Mouse (Mus musculus) heart, embryonic 15.5 days (tissue): ENCODE measurements at regions not wholly inside any gene's neighbourhood (a gene's known extent, or its start where the extent isn't known, plus 50 kb on each side); places are given as distances from the start of the nearest gene placed in this dataset.

Experiments used
- ATAC-seq: fragments of 200-750 bp; cut with Nextera tagmentation; replicated peaks from 2 replicates; pipeline ENCODE4 v1.8.0; 2017; ENCODE audit warnings: low read depth, moderate TSS enrichment; ENCODE audit not compliant: insufficient number of reproducible peaks, insufficient read depth, low FRiP score
- H3K27ac ChIP-seq: fragments of 300-500 bp; sonication (generic); 2 replicates; pipeline ENCODE4 v1.5.1; 2015; ENCODE audit warnings: mild to moderate bottlenecking, inconsistent platforms
- H3K27me3 ChIP-seq: fragments of 300-500 bp; sonication (generic); 2 replicates; pipeline ENCODE4 v1.6.1; 2015; ENCODE audit warnings: inconsistent platforms
- H3K36me3 ChIP-seq: fragments of 300-500 bp; sonication (generic); 2 replicates; pipeline ENCODE4 v1.6.1; 2015; ENCODE audit warnings: mild to moderate bottlenecking, inconsistent platforms
- H3K4me1 ChIP-seq: fragments of 300-500 bp; sonication (generic); replicated peaks from 2 replicates; pipeline ENCODE4 v1.6.1; 2015; ENCODE audit warnings: inconsistent platforms
- H3K4me2 ChIP-seq: fragments of 300-500 bp; sonication (generic); 2 replicates; pipeline ENCODE4 v1.6.1; 2015; ENCODE audit warnings: inconsistent platforms, mild to moderate bottlenecking, moderate library complexity
- H3K4me3 ChIP-seq: fragments of 300-500 bp; sonication (generic); 2 replicates; pipeline ENCODE4 v1.5.1; 2015; ENCODE audit warnings: mild to moderate bottlenecking, inconsistent platforms
- H3K9ac ChIP-seq: fragments of 300-500 bp; sonication (generic); 2 replicates; pipeline ENCODE4 v1.6.1; 2015; ENCODE audit warnings: mild to moderate bottlenecking, inconsistent platforms
- H3K9me3 ChIP-seq: fragments of 300-500 bp; sonication (generic); replicated peaks from 2 replicates; pipeline ENCODE4 v1.6.1; 2016; ENCODE audit warnings: inconsistent platforms
- WGBS: fragments of 180-500 bp; shearing (Covaris S2); methylation state at CpG from one replicate; pipeline ENCODE4 v1.1.7; 2015; ENCODE audit warnings: mixed read lengths; 5-methylcytosine and 5-hydroxymethylcytosine counted together

GRCm38 (mm10) chr5:119217077-119217476, 453.4 kb upstream of the Tbx3 start:
- no peak overlapping the region for H3K4me3 ChIP-seq
- WGBS, result 74% methylated on average over 9 of the region's 9 CpGs
- no peak for ATAC-seq

GRCm38 (mm10) chr5:119228691-119229090, 441.8 kb upstream of the Tbx3 start:
- no peak for ATAC-seq
- 82% methylated on average over 5 of the region's 5 CpGs for WGBS
- no peak overlapping the region for H3K4me3 ChIP-seq

More at GRCm38 (mm10) chr5:119217077-119217476, 453.4 kb upstream of the Tbx3 start:
- Histone ChIP-seq H3K36me3 (no peaks in the 10 kb centered on the region), H3K27ac (no peak overlapping the region), H3K27me3 (peaks cover 3% of the 10 kb centered on the region; the same call in 1 of the 2 replicates), H3K9ac (no peak overlapping the region), H3K9me3 (no peaks in the 10 kb centered on the region), H3K4me2 (no peak overlapping the region), H3K4me1 (no peaks in the 10 kb centered on the region)

DNA sequence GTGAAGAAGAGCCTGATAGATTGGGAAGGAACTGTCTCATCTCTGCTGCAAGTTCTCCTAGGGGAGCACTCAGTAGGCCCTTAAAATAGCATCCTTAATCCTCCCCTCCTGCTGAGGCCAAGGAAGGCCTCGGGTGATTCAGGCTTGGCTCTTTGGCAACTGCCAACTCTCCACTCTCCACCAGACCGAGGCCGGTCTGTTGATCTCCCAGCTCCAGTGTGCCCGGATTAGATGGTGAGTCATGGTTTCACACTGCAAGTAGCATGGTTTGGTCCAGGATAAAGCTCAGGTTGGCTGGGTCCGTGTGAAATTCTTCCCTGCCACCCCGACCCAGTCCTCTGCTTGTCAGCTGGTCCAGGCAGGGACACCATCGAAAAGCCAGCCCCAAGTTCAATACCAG, 437.5 kb upstream of the Tbx3 start:
- WGBS, result 45% methylated on average over 7 of the region's 7 CpGs
- Histone ChIP-seq H3K27ac (no peak overlapping the region), H3K4me1 (no peaks in the 10 kb centered on the region), H3K36me3 (no peaks in the 10 kb centered on the region), H3K4me3 (no peak overlapping the region), H3K9me3 (no peaks in the 10 kb centered on the region), H3K27me3 (no peaks in the 10 kb centered on the region), H3K9ac (no peak overlapping the region), H3K4me2 (no peak overlapping the region)
- no peak for ATAC-seq

More at GRCm38 (mm10) chr5:119228691-119229090, 441.8 kb upstream of the Tbx3 start:
- H3K27me3 ChIP-seq, result no peaks in the 10 kb centered on the region
- H3K36me3 ChIP-seq, result no peaks in the 10 kb centered on the region
- no peaks in the 10 kb centered on the region for H3K9me3 ChIP-seq
- H3K4me2 ChIP-seq, result no peak overlapping the region
- no peaks in the 10 kb centered on the region for H3K4me1 ChIP-seq
- H3K9ac ChIP-seq, result no peak overlapping the region
- no peak overlapping the region for H3K27ac ChIP-seq

GRCm38 (mm10) chr5:119235884-119236283, 434.6 kb upstream of the Tbx3 start:
- Histone ChIP-seq H3K4me2 (no peak overlapping the region), H3K9ac (no peak overlapping the region), H3K4me1 (no peaks in the 10 kb centered on the region), H3K4me3 (no peak overlapping the region), H3K27ac (no peak overlapping the region), H3K9me3 (no peaks in the 10 kb centered on the region), H3K36me3 (no peaks in the 10 kb centered on the region), H3K27me3 (no peaks in the 10 kb centered on the region)
- ATAC-seq, result no peak
- WGBS, result 82% methylated on average over 10 of the region's 10 CpGs

- no peaks in the 10 kb centered on the region for H3K27me3 ChIP-seq
- H3K9ac ChIP-seq, result no peak overlapping the region
- no peak overlapping the region for H3K27ac ChIP-seq
- no peaks in the 10 kb centered on the region for H3K9me3 ChIP-seq
- no peaks in the 10 kb centered on the region for H3K4me1 ChIP-seq
- no peak overlapping the region for H3K4me3 ChIP-seq
- WGBS, result 61% methylated on average over 10 of the region's 10 CpGs
- no peak overlapping the region for H3K4me2 ChIP-seq
- ATAC-seq, result no peak
- H3K36me3 ChIP-seq, result no peaks in the 10 kb centered on the region
These were observed 423.6 kb upstream of the Tbx3 start for GRCm38 (mm10) chr5:119246824-119247223.

GRCm38 (mm10) chr5:119248626-119249025, 421.8 kb upstream of the Tbx3 start:
- Histone ChIP-seq H3K4me1 (no peaks in the 10 kb centered on the region), H3K9ac (no peak overlapping the region), H3K27me3 (no peaks in the 10 kb centered on the region), H3K4me3 (no peak overlapping the region), H3K27ac (no peak overlapping the region), H3K4me2 (no peak overlapping the region), H3K9me3 (no peaks in the 10 kb centered on the region), H3K36me3 (no peaks in the 10 kb centered on the region)
- 71% methylated on average over 6 of the region's 6 CpGs for WGBS
- no peak for ATAC-seq

- no peaks in the 10 kb centered on the region for H3K4me1 ChIP-seq
- no peaks in the 10 kb centered on the region for H3K27me3 ChIP-seq
- no peaks in the 10 kb centered on the region for H3K9me3 ChIP-seq
- H3K27ac ChIP-seq, result no peak overlapping the region
- no peak overlapping the region for H3K4me2 ChIP-seq
- no peak for ATAC-seq
- WGBS, result 50% methylated on average over 6 of the region's 6 CpGs
- no peak overlapping the region for H3K9ac ChIP-seq
- no peak overlapping the region for H3K4me3 ChIP-seq
- H3K36me3 ChIP-seq, result no peaks in the 10 kb centered on the region
These were observed 421.2 kb upstream of the Tbx3 start for GRCm38 (mm10) chr5:119249124-119249718.

DNA sequence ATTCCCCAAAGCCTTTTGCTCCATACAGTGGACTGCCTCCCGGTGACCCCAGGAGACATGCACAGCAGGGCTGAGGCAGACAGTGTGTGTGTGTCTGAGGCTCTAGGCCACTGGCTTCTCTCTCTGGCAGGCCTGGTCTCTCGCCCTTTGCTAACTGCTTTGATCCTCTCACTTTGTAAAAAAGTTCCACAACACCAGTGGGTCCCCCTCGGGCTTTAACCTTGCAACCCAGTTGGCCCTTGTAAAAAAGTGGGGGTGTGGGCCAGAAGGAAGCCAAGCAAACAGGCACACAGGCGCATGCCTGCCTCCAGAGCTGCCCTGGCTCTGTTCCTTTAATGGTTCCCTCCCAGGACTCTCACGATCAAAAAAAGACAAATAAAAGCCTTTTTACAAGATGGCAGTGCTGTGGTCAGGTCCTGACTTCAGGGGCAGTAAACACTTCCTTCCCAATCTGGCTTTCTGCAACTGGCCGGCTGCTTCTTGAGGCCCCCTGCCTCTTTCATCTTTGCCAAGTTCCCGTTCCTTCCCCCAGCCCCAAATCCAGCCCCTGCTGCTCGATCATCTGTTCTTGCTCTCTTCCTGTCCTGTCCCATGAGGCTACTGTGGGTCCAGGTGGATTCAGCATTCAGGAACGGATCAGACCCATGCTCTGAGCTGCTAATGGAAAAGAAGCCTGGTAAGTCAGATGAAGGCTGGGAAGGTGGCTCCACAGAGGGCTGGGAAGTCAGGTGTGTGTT, 419.0 kb upstream of the Tbx3 start:
- Histone ChIP-seq H3K27ac (no peak overlapping the region), H3K4me2 (no peak overlapping the region), H3K9me3 (no peaks in the 10 kb centered on the region), H3K36me3 (no peaks in the 10 kb centered on the region), H3K9ac (no peak overlapping the region), H3K4me3 (no peak overlapping the region), H3K27me3 (no peaks in the 10 kb centered on the region), H3K4me1 (no peaks in the 10 kb centered on the region)
- ATAC-seq, result no peak
- 51% methylated on average over 9 of the region's 9 CpGs for WGBS

- Histone ChIP-seq H3K27me3 (peaks cover 9% of the 10 kb centered on the region; the same call in 1 of the 2 replicates), H3K9me3 (no peaks in the 10 kb centered on the region), H3K4me3 (no peak overlapping the region), H3K36me3 (no peaks in the 10 kb centered on the region), H3K27ac (no peak overlapping the region), H3K4me1 (peaks cover 7% of the 10 kb centered on the region), H3K4me2 (no peak overlapping the region), H3K9ac (no peak overlapping the region)
- 49% methylated on average over 21 of the region's 21 CpGs for WGBS
- ATAC-seq, result no peak
These were observed 412.9 kb upstream of the Tbx3 start for GRCm38 (mm10) chr5:119257374-119258120.

- 61% methylated on average over 5 of the region's 5 CpGs for WGBS
- Histone ChIP-seq H3K36me3 (no peaks in the 10 kb centered on the region), H3K9ac (no peak overlapping the region), H3K4me2 (no peak overlapping the region), H3K4me1 (peaks cover 7% of the 10 kb centered on the region), H3K27ac (no peak overlapping the region), H3K27me3 (peaks cover 9% of the 10 kb centered on the region; the same call in 1 of the 2 replicates), H3K4me3 (no peak overlapping the region), H3K9me3 (no peaks in the 10 kb centered on the region)
- no peak for ATAC-seq
These were observed 411.6 kb upstream of the Tbx3 start for GRCm38 (mm10) chr5:119258831-119259230.

- H3K36me3 ChIP-seq, result no peaks in the 10 kb centered on the region
- no peak overlapping the region; the same call in 1 of the 2 replicates for H3K4me2 ChIP-seq
- peaks cover 9% of the 10 kb centered on the region; the same call in 1 of the 2 replicates for H3K27me3 ChIP-seq
- H3K27ac ChIP-seq, result peak overlapping the region; percentile 25; the same call in 1 of the 2 replicates
- 66% methylated on average over 20 of the region's 20 CpGs for WGBS
- no peaks in the 10 kb centered on the region for H3K9me3 ChIP-seq
- no peak overlapping the region for H3K9ac ChIP-seq
- no peak for ATAC-seq
- H3K4me3 ChIP-seq, result no peak overlapping the region
- H3K4me1 ChIP-seq, result no peaks in the 10 kb centered on the region
These were observed 405.1 kb upstream of the Tbx3 start for GRCm38 (mm10) chr5:119265149-119265890.
